22 mouse cellular contexts compared by ENCODE assay signal in genomic region chr9:111209158-111209699, GRCm38 (mm10).
"Had no signal": no experiment of that assay in that cellular context is flagged by ENCODE, and none has a peak within 500 bp of the region (broad histone marks: within the 10 kb centered on the region; RNA-seq: fewer than 3 reads in every experiment).

No protein-coding gene starts in this region.

- H3K9me3 ChIP-seq: limb, embryonic 12.5 days; limb, embryonic 15.5 days; liver, embryonic 12.5 days; liver, embryonic 15.5 days; neural tube, embryonic 12.5 days; neural tube, embryonic 15.5 days had no signal

- H3K4me1 ChIP-seq: limb, embryonic 12.5 days; neural tube, embryonic 12.5 days; neural tube, embryonic 15.5 days had no signal

- H3K27me3 ChIP-seq: limb, embryonic 12.5 days; limb, embryonic 15.5 days; liver, embryonic 12.5 days; liver, embryonic 15.5 days; neural tube, embryonic 12.5 days; neural tube, embryonic 15.5 days had no signal

- H3K9ac ChIP-seq: limb, embryonic 12.5 days; limb, embryonic 15.5 days; liver, embryonic 12.5 days; liver, embryonic 15.5 days; neural tube, embryonic 12.5 days; neural tube, embryonic 15.5 days had no signal

- DNase-seq: kidney, adult 9 months; kidney, postnatal 14 days; kidney, postnatal 4 days; left cerebral cortex, postnatal 4 days; lung, adult 2 months; lung, postnatal 14 days; lung, postnatal 4 days; midbrain, embryonic 14.5 days; right cerebral cortex, adult 18-20 months; right cerebral cortex, postnatal 14 days; right cerebral cortex, postnatal 4 days; thymus, adult 2 months; thymus, postnatal 14 days; thymus, postnatal 4 days had no signal

- ATAC-seq: liver, embryonic 12.5 days had no signal

- H3K4me3 ChIP-seq: limb, embryonic 12.5 days; limb, embryonic 15.5 days; liver, embryonic 12.5 days; liver, embryonic 15.5 days; neural tube, embryonic 12.5 days; neural tube, embryonic 15.5 days had no signal

- H3K4me2 ChIP-seq: limb, embryonic 12.5 days; limb, embryonic 15.5 days; liver, embryonic 12.5 days; liver, embryonic 15.5 days; midbrain, embryonic 11.5 days; neural tube, embryonic 12.5 days; neural tube, embryonic 15.5 days had no signal

- H3K27ac ChIP-seq: limb, embryonic 12.5 days; limb, embryonic 15.5 days; liver, embryonic 12.5 days; liver, embryonic 15.5 days; neural tube, embryonic 12.5 days; neural tube, embryonic 15.5 days; stomach, postnatal 0 days had no signal
